Mouse (Mus musculus): ENCODE results near the gene Mark3. TPM values are rescaled to one million over a fixed set of nuclear protein-coding genes. Genes with fewer than 3 reads are reported as not detected.

The Mark3 gene
- polyA plus RNA-seq, 1 experiment from 2014 or later = 50.8 TPM

DNA sequence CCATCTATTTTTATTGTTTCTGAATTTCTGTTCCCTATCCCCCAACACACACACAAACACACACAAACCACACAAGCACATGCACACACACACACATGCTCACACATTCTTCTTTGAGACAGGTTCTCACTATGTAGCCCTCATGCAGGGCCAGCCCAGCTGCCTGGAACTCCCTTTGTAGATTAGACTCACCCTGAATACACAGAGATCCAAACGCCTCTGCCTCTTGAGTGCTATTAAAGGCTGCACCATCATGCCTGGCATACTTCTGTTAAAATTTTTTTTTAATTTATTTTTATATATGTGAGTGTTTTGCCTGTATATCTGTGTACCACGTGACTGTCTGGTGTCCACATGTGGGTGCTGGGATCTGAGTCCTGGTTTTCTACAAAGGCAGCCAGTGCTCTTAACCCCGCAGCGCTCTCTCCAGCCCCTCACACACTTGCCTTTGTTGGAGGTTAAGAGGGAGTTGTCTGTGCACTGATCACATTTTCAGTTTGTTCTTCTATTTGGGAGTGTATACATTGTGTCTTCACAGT, 12.0 kb upstream of the Mark3 start:
- Histone ChIP-seq H3K27ac (replicated peaks in 1 of 2; ENCODE audit: control insufficient read depth in 1 of 2, insufficient read depth in 1 of 2, low read depth in 2 of 2, low read length in 2 of 2) (peak overlapping the region; percentile 75 to 76), H3K36me3 (ENCODE audit: control insufficient read depth, insufficient read depth, low read length) (no peaks in the 10 kb centered on the region), H3K27me3 (ENCODE audit: control insufficient read depth, insufficient read depth, low read length) (no peaks in the 10 kb centered on the region), H3K9me3 (ENCODE audit: control insufficient read depth, low read length) (no peaks in the 10 kb centered on the region), H3K4me1 (ENCODE audit: control insufficient read depth in 2 of 2, insufficient read depth in 2 of 2, low read length in 2 of 2) (peaks cover 14 to 22% of the 10 kb centered on the region in 2 experiments), H3K4me3 (ENCODE audit: control insufficient read depth in 1 of 2, insufficient read depth in 1 of 2, low read depth in 1 of 2, low read length in 2 of 2) (no peak overlapping the region), H3K4me2 (ENCODE audit: low read length) (peak overlapping the region; percentile 21; the same call in 1 of the 2 replicates), H3K9ac (ENCODE audit: low read length) (peak overlapping the region; percentile 54)
- peak; percentile 56; the same call in 1 of the 2 replicates for ATAC-seq (ENCODE audit: insufficient number of reproducible peaks, insufficient read depth, low FRiP score, low read depth)
- 22% methylated on average over 4 of the region's 4 CpGs for WGBS

GRCm38 (mm10) chr12:111563076-111563629, 11.2 kb upstream of the Mark3 start:
- Histone ChIP-seq H3K9me3 (ENCODE audit: control insufficient read depth, low read length) (no peaks in the 10 kb centered on the region), H3K27ac (replicated peaks in 1 of 2; ENCODE audit: control insufficient read depth in 1 of 2, insufficient read depth in 1 of 2, low read depth in 2 of 2, low read length in 2 of 2) (peak overlapping the region; percentile 59 to 75; a peak in 3 of 4 replicates), H3K9ac (ENCODE audit: low read length) (peak overlapping the region; percentile 34; the same call in 1 of the 2 replicates), H3K4me1 (ENCODE audit: control insufficient read depth in 2 of 2, insufficient read depth in 2 of 2, low read length in 2 of 2) (peaks cover 14 to 22% of the 10 kb centered on the region in 2 experiments), H3K27me3 (ENCODE audit: control insufficient read depth, insufficient read depth, low read length) (no peaks in the 10 kb centered on the region), H3K4me3 (ENCODE audit: control insufficient read depth in 1 of 2, insufficient read depth in 1 of 2, low read depth in 1 of 2, low read length in 2 of 2) (no peak overlapping the region), H3K4me2 (ENCODE audit: low read length) (peak overlapping the region; percentile 21; the same call in 1 of the 2 replicates), H3K36me3 (ENCODE audit: control insufficient read depth, insufficient read depth, low read length) (no peaks in the 10 kb centered on the region)
- ATAC-seq (ENCODE audit: insufficient number of reproducible peaks, insufficient read depth, low FRiP score, low read depth) = no peak
- WGBS = 38% methylated on average over 5 of the region's 5 CpGs

GRCm38 (mm10) chr12:111565363-111565762, 9.0 kb upstream of the Mark3 start:
- Histone ChIP-seq H3K27ac (replicated peaks in 1 of 2; ENCODE audit: control insufficient read depth in 1 of 2, insufficient read depth in 1 of 2, low read depth in 2 of 2, low read length in 2 of 2) (no peak overlapping the region), H3K4me1 (ENCODE audit: control insufficient read depth in 2 of 2, insufficient read depth in 2 of 2, low read length in 2 of 2) (peaks cover 16 to 19% of the 10 kb centered on the region in 2 experiments), H3K9ac (ENCODE audit: low read length) (no peak overlapping the region), H3K4me3 (ENCODE audit: control insufficient read depth in 1 of 2, insufficient read depth in 1 of 2, low read depth in 1 of 2, low read length in 2 of 2) (no peak overlapping the region), H3K27me3 (ENCODE audit: control insufficient read depth, insufficient read depth, low read length) (no peaks in the 10 kb centered on the region), H3K4me2 (ENCODE audit: low read length) (no peak overlapping the region), H3K36me3 (ENCODE audit: control insufficient read depth, insufficient read depth, low read length) (no peaks in the 10 kb centered on the region), H3K9me3 (ENCODE audit: control insufficient read depth, low read length) (no peaks in the 10 kb centered on the region)
- ATAC-seq (ENCODE audit: insufficient number of reproducible peaks, insufficient read depth, low FRiP score, low read depth) = no peak
- WGBS = 72% methylated on average over 5 of the region's 5 CpGs

DNA sequence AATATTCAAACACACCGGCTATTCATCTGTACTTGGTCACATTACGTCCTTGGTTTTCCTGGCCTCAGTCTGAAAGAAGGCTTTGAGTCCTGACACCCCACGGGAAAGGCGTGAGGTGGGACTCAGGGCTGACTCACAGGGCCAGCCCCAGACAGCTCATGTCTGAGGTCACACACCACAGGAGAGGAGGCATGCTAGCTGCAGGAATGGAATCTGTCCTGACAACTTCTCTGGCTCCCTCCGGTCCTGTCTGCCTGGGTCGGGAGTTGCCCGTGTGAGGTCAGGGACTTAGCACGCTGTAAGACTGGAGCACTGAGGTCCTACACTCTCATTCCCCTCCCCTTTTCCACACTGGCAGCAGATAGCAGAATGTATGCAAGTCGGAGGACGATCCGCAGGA, 5.5 kb upstream of the Mark3 start:
- peak overlapping the region; percentile 52 for H3K9ac ChIP-seq (ENCODE audit: low read length)
- H3K4me3 ChIP-seq (ENCODE audit: control insufficient read depth in 1 of 2, insufficient read depth in 1 of 2, low read depth in 1 of 2, low read length in 2 of 2) = no peak overlapping the region
- H3K4me2 ChIP-seq (ENCODE audit: low read length) = 0 out of 2 replicates have a peak overlapping the region, but pooled peaks have one; percentile 23
- no peaks in the 10 kb centered on the region for H3K27me3 ChIP-seq (ENCODE audit: control insufficient read depth, insufficient read depth, low read length)
- no peak for ATAC-seq (ENCODE audit: insufficient number of reproducible peaks, insufficient read depth, low FRiP score, low read depth)
- H3K36me3 ChIP-seq (ENCODE audit: control insufficient read depth, insufficient read depth, low read length) = no peaks in the 10 kb centered on the region
- no peak overlapping the region; a peak in 1 of 4 replicates for H3K27ac ChIP-seq (replicated peaks in 1 of 2; ENCODE audit: control insufficient read depth in 1 of 2, insufficient read depth in 1 of 2, low read depth in 2 of 2, low read length in 2 of 2)
- peaks cover 9 to 12% of the 10 kb centered on the region in 2 experiments for H3K4me1 ChIP-seq (ENCODE audit: control insufficient read depth in 2 of 2, insufficient read depth in 2 of 2, low read length in 2 of 2)
- WGBS = 33% methylated on average over 11 of the region's 11 CpGs
- H3K9me3 ChIP-seq (ENCODE audit: control insufficient read depth, low read length) = no peaks in the 10 kb centered on the region

DNA sequence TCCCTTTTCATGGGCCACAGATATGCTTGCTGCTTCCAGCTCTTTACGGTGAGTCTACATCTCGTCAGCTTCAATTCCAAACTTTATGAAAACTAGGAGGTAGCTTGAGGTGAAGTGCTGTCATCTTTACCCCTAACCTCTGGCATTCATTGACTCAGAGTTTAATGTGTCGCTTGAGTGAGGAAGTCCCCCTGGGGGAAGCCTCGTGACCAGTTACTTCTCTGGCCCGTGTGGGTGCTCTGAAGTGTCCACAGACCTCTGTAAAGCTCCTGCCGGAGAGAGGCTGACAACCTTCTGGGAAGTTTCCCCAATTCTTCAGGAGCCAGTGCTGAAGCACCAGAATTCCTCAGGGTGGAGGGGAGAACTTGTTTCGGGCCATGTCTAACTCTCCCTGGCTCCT, 1.9 kb upstream of the Mark3 start:
- H3K4me1 ChIP-seq (ENCODE audit: control insufficient read depth in 2 of 2, insufficient read depth in 2 of 2, low read length in 2 of 2) = peaks cover 11 to 24% of the 10 kb centered on the region in 2 experiments
- H3K27me3 ChIP-seq (ENCODE audit: control insufficient read depth, insufficient read depth, low read length) = no peaks in the 10 kb centered on the region
- no peak overlapping the region for H3K27ac ChIP-seq (replicated peaks in 1 of 2; ENCODE audit: control insufficient read depth in 1 of 2, insufficient read depth in 1 of 2, low read depth in 2 of 2, low read length in 2 of 2)
- no peaks in the 10 kb centered on the region for H3K36me3 ChIP-seq (ENCODE audit: control insufficient read depth, insufficient read depth, low read length)
- no peaks in the 10 kb centered on the region for H3K9me3 ChIP-seq (ENCODE audit: control insufficient read depth, low read length)
- WGBS = 62% methylated on average over 7 of the region's 7 CpGs
- no peak for ATAC-seq (ENCODE audit: insufficient number of reproducible peaks, insufficient read depth, low FRiP score, low read depth)
- H3K4me3 ChIP-seq (ENCODE audit: control insufficient read depth in 1 of 2, insufficient read depth in 1 of 2, low read depth in 1 of 2, low read length in 2 of 2) = no peak overlapping the region
- H3K4me2 ChIP-seq (ENCODE audit: low read length) = no peak overlapping the region
- no peak overlapping the region for H3K9ac ChIP-seq (ENCODE audit: low read length)

DNA sequence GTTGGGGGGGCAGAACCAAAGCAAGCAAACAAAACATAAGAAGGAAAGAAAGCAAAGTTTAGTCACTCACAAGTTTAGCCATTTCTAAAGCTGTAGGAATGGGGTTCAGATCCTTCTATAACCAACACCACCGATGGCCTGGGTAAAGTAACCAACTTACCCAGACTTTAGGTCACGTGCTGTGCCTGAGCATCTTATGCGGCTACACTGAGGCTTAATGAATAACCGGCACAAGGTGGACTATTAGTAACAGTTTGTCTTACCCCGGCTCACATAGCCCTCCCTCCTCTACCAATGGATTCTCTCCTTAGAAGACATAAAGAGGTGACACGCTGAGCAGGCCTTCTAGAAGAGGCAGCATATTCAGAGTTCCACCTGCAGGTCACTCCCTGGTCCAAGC, 1.0 kb upstream of the Mark3 start:
- Histone ChIP-seq H3K27ac (replicated peaks in 1 of 2; ENCODE audit: control insufficient read depth in 1 of 2, insufficient read depth in 1 of 2, low read depth in 2 of 2, low read length in 2 of 2) (no peak overlapping the region), H3K9ac (ENCODE audit: low read length) (peak overlapping the region; percentile 97), H3K36me3 (ENCODE audit: control insufficient read depth, insufficient read depth, low read length) (no peaks in the 10 kb centered on the region), H3K27me3 (ENCODE audit: control insufficient read depth, insufficient read depth, low read length) (no peaks in the 10 kb centered on the region), H3K4me3 (ENCODE audit: control insufficient read depth in 1 of 2, insufficient read depth in 1 of 2, low read depth in 1 of 2, low read length in 2 of 2) (peak overlapping the region in 1 of 2 experiments; percentile 94; a peak in 1 of 4 replicates), H3K9me3 (ENCODE audit: control insufficient read depth, low read length) (no peaks in the 10 kb centered on the region), H3K4me1 (ENCODE audit: control insufficient read depth in 2 of 2, insufficient read depth in 2 of 2, low read length in 2 of 2) (peaks cover 11 to 24% of the 10 kb centered on the region in 2 experiments), H3K4me2 (ENCODE audit: low read length) (peak overlapping the region; percentile 90)
- WGBS = 49% methylated on average over 6 of the region's 6 CpGs
- no peak for ATAC-seq (ENCODE audit: insufficient number of reproducible peaks, insufficient read depth, low FRiP score, low read depth)

DNA sequence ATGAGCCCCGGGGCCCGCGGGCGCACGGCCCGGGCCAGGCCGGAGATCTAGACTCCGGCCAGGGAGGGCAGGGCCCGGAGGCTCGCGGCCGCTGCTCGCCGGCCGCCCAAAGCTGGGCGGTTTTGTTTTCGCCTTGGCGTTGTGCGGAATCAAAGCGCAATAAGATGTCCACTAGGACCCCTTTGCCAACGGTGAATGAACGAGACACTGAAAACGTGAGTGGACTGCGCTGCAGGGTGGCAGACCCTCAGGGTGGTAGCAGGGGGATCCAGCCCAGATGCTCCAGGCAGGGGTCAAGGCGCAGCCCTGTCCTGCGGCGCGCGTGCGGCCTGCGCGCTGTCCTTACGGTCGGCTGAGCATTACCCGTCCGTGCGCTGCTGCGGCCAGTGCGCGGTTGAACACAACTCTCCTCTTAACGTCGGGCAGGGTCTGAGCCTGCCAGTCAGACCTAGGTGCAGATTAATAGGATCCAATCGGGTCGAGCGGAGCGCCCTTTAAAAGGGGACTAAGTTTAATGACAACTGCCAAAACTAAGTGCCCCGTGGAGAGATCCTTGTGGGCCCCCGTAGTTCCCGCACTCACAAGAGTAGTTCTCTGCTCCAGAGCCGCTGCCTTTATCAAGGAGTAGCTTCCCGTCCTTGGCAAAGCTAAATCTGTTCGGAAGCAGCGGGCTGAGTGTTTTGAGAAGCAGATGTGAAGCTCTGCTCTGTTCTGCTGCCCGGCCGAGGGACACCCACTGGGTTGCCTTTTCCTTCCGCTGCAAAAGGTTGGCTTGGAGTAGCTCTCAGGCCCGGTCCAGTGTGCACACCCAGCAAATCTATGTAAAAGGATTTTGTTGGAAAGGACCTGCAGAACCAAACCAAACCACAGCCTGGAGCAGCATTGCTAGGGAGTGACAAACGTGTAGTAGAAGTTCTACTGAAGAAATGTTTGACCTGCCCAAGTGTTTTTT, 840 bp downstream of the Mark3 start:
- WGBS = under 1% methylated on average over 53 of the region's 58 CpGs
- Histone ChIP-seq H3K27me3 (ENCODE audit: control insufficient read depth, insufficient read depth, low read length) (no peaks in the 10 kb centered on the region), H3K9me3 (ENCODE audit: control insufficient read depth, low read length) (no peaks in the 10 kb centered on the region), H3K4me3 (ENCODE audit: control insufficient read depth in 1 of 2, insufficient read depth in 1 of 2, low read depth in 1 of 2, low read length in 2 of 2) (peak overlapping the region; percentile 90 to 94), H3K4me1 (ENCODE audit: control insufficient read depth in 2 of 2, insufficient read depth in 2 of 2, low read length in 2 of 2) (peaks cover 6 to 21% of the 10 kb centered on the region in 2 experiments; a peak in 3 of 4 replicates), H3K9ac (ENCODE audit: low read length) (peak overlapping the region; percentile 97), H3K4me2 (ENCODE audit: low read length) (peak overlapping the region; percentile 90), H3K36me3 (ENCODE audit: control insufficient read depth, insufficient read depth, low read length) (no peaks in the 10 kb centered on the region), H3K27ac (replicated peaks in 1 of 2; ENCODE audit: control insufficient read depth in 1 of 2, insufficient read depth in 1 of 2, low read depth in 2 of 2, low read length in 2 of 2) (peak overlapping the region; percentile 86 to 91)
- peak; percentile 51 for ATAC-seq (ENCODE audit: insufficient number of reproducible peaks, insufficient read depth, low FRiP score, low read depth)

Data from heart, embryonic 14.5 days (tissue).